Mouse (Mus musculus): ENCODE measurements around the gene Rnf11.
"Not testable (repeated sequence)": the region's sequence is repeated elsewhere in the genome, so short reads cannot be mapped to it uniquely, and the experiment has no call there.

Rnf11 gene

GRCm38 (mm10) chr4:109411377-109411967, 73.1 kb downstream of the Rnf11 start:
- no peak for DNase-seq (ENCODE audit: low spot score)

- DNase-seq (ENCODE audit: low spot score): no peak
These were observed 73.7 kb downstream of the Rnf11 start for GRCm38 (mm10) chr4:109410681-109411376.

GRCm38 (mm10) chr4:109407701-109408485, 76.6 kb downstream of the Rnf11 start:
- no peak for DNase-seq (ENCODE audit: low spot score)

- no peak for DNase-seq (ENCODE audit: low spot score)
These were observed 77.4 kb downstream of the Rnf11 start for GRCm38 (mm10) chr4:109407176-109407520.

GRCm38 (mm10) chr4:109406486-109407175, 77.9 kb downstream of the Rnf11 start, which contains the start of gene Ttc39a:
Gene Ttc39a, plus strand, starts transcription at chr4:109406623.
- peak; percentile 48 for DNase-seq (ENCODE audit: low spot score)

GRCm38 (mm10) chr4:109406054-109406485, 78.5 kb downstream of the Rnf11 start:
- peak; percentile 40 for DNase-seq (ENCODE audit: low spot score)

- DNase-seq (ENCODE audit: low spot score): no peak
These were observed 79.1 kb downstream of the Rnf11 start for GRCm38 (mm10) chr4:109405415-109405814.

GRCm38 (mm10) chr4:109404908-109405307, 79.6 kb downstream of the Rnf11 start:
- not testable (repeated sequence) for DNase-seq (ENCODE audit: low spot score)

- DNase-seq (ENCODE audit: low spot score): no peak
These were observed 83.3 kb downstream of the Rnf11 start for GRCm38 (mm10) chr4:109401176-109401689.

All from ovary, postnatal 36 days (tissue).